Mouse (Mus musculus): ENCODE data around the gene Stim2. TPM values are rescaled to one million over a fixed set of nuclear protein-coding genes. Genes with fewer than 3 reads are reported as not detected.

The Stim2 gene
- polyA plus RNA-seq, 1 experiment from 2014 or later: 31.3 TPM

GRCm38 (mm10) chr5:53996822-53997221 lies 1.5 kb upstream of the Stim2 start:
- H3K27ac ChIP-seq (replicated peaks): no peak overlapping the region
- no peak overlapping the region for H3K4me3 ChIP-seq (replicated peaks)
- H3K27me3 ChIP-seq (replicated peaks): no peaks in the 10 kb centered on the region
- H3K36me3 ChIP-seq: no peaks in the 10 kb centered on the region
- no peak for ATAC-seq (ENCODE audit: low FRiP score)
- H3K9ac ChIP-seq (replicated peaks): no peak overlapping the region
- no peaks in the 10 kb centered on the region for H3K9me3 ChIP-seq (replicated peaks)
- H3K4me2 ChIP-seq: no peak overlapping the region
- WGBS: 95% methylated on average over 6 of the region's 6 CpGs
- peaks cover 35% of the 10 kb centered on the region for H3K4me1 ChIP-seq

- WGBS: under 1% methylated on average over 63 of the region's 76 CpGs
- H3K9me3 ChIP-seq (replicated peaks): no peaks in the 10 kb centered on the region
- H3K4me2 ChIP-seq: peak overlapping the region; percentile 79
- peak overlapping the region; percentile 95 for H3K27ac ChIP-seq (replicated peaks)
- peak overlapping the region; percentile 89 for H3K9ac ChIP-seq (replicated peaks)
- ATAC-seq (ENCODE audit: low FRiP score): peak; percentile 57
- H3K4me1 ChIP-seq: peaks cover 35% of the 10 kb centered on the region
- H3K27me3 ChIP-seq (replicated peaks): no peaks in the 10 kb centered on the region
- peak overlapping the region; percentile 91 for H3K4me3 ChIP-seq (replicated peaks)
- H3K36me3 ChIP-seq: no peaks in the 10 kb centered on the region
These were observed 603 bp downstream of the Stim2 start for GRCm38 (mm10) chr5:53998743-53999460.

- Histone ChIP-seq H3K4me3 (replicated peaks) (peak overlapping the region; percentile 91), H3K27ac (replicated peaks) (peak overlapping the region; percentile 95), H3K27me3 (replicated peaks) (no peaks in the 10 kb centered on the region), H3K9ac (replicated peaks) (peak overlapping the region; percentile 89), H3K9me3 (replicated peaks) (no peaks in the 10 kb centered on the region), H3K4me1 (peaks cover 35% of the 10 kb centered on the region), H3K4me2 (peak overlapping the region; percentile 79), H3K36me3 (no peaks in the 10 kb centered on the region)
- ATAC-seq (ENCODE audit: low FRiP score): no peak
- WGBS: 4% methylated on average over 6 of the region's 6 CpGs
These were observed 1.1 kb downstream of the Stim2 start for GRCm38 (mm10) chr5:53999461-53999770.

GRCm38 (mm10) chr5:53999831-54000230 lies 1.5 kb downstream of the Stim2 start:
- Histone ChIP-seq H3K9me3 (replicated peaks) (no peaks in the 10 kb centered on the region), H3K36me3 (no peaks in the 10 kb centered on the region), H3K27me3 (replicated peaks) (no peaks in the 10 kb centered on the region), H3K4me1 (peaks cover 35% of the 10 kb centered on the region), H3K4me3 (replicated peaks) (peak overlapping the region; percentile 91), H3K9ac (replicated peaks) (peak overlapping the region; percentile 89), H3K4me2 (peak overlapping the region; percentile 79), H3K27ac (replicated peaks) (peak overlapping the region; percentile 95; the same call in 1 of the 2 replicates)
- 2% methylated on average over 2 of the region's 2 CpGs for WGBS
- ATAC-seq (ENCODE audit: low FRiP score): no peak

- Histone ChIP-seq H3K9me3 (replicated peaks) (no peaks in the 10 kb centered on the region), H3K4me2 (peak overlapping the region; percentile 11), H3K4me1 (peaks cover 25% of the 10 kb centered on the region), H3K36me3 (no peaks in the 10 kb centered on the region), H3K27me3 (replicated peaks) (no peaks in the 10 kb centered on the region), H3K4me3 (replicated peaks) (no peak overlapping the region), H3K9ac (replicated peaks) (no peak overlapping the region), H3K27ac (replicated peaks) (no peak overlapping the region)
- no peak for ATAC-seq (ENCODE audit: low FRiP score)
- 68% methylated on average over 5 of the region's 5 CpGs for WGBS
These were observed 2.7 kb downstream of the Stim2 start for GRCm38 (mm10) chr5:54001021-54001420.

GRCm38 (mm10) chr5:54005111-54005864 lies 7.0 kb downstream of the Stim2 start:
- H3K4me1 ChIP-seq: peaks cover 7% of the 10 kb centered on the region
- no peak for ATAC-seq (ENCODE audit: low FRiP score)
- H3K4me2 ChIP-seq: no peak overlapping the region
- H3K36me3 ChIP-seq: no peaks in the 10 kb centered on the region
- no peaks in the 10 kb centered on the region for H3K9me3 ChIP-seq (replicated peaks)
- no peaks in the 10 kb centered on the region for H3K27me3 ChIP-seq (replicated peaks)
- H3K4me3 ChIP-seq (replicated peaks): no peak overlapping the region
- H3K9ac ChIP-seq (replicated peaks): no peak overlapping the region
- 90% methylated on average over 2 of the region's 2 CpGs for WGBS
- no peak overlapping the region for H3K27ac ChIP-seq (replicated peaks)

GRCm38 (mm10) chr5:54005865-54006225 lies 7.5 kb downstream of the Stim2 start:
- WGBS: 44% methylated on average over 6 of the region's 6 CpGs
- no peaks in the 10 kb centered on the region for H3K9me3 ChIP-seq (replicated peaks)
- no peak overlapping the region for H3K9ac ChIP-seq (replicated peaks)
- H3K27me3 ChIP-seq (replicated peaks): no peaks in the 10 kb centered on the region
- peaks cover 4% of the 10 kb centered on the region for H3K4me1 ChIP-seq
- ATAC-seq (ENCODE audit: low FRiP score): no peak
- no peak overlapping the region for H3K4me2 ChIP-seq
- H3K27ac ChIP-seq (replicated peaks): no peak overlapping the region
- H3K36me3 ChIP-seq: no peaks in the 10 kb centered on the region
- no peak overlapping the region for H3K4me3 ChIP-seq (replicated peaks)

GRCm38 (mm10) chr5:54006845-54007244 lies 8.5 kb downstream of the Stim2 start:
- 95% methylated on average over 1 of the region's 1 CpGs for WGBS
- no peak overlapping the region for H3K4me2 ChIP-seq
- no peaks in the 10 kb centered on the region for H3K9me3 ChIP-seq (replicated peaks)
- no peak overlapping the region for H3K27ac ChIP-seq (replicated peaks)
- no peaks in the 10 kb centered on the region for H3K27me3 ChIP-seq (replicated peaks)
- no peaks in the 10 kb centered on the region for H3K4me1 ChIP-seq
- no peaks in the 10 kb centered on the region for H3K36me3 ChIP-seq
- H3K9ac ChIP-seq (replicated peaks): no peak overlapping the region
- no peak overlapping the region for H3K4me3 ChIP-seq (replicated peaks)
- no peak for ATAC-seq (ENCODE audit: low FRiP score)

GRCm38 (mm10) chr5:54007617-54008016 lies 9.3 kb downstream of the Stim2 start:
- Histone ChIP-seq H3K4me3 (replicated peaks) (no peak overlapping the region), H3K9ac (replicated peaks) (no peak overlapping the region), H3K27me3 (replicated peaks) (no peaks in the 10 kb centered on the region), H3K4me2 (no peak overlapping the region), H3K9me3 (replicated peaks) (no peaks in the 10 kb centered on the region), H3K4me1 (no peaks in the 10 kb centered on the region), H3K36me3 (no peaks in the 10 kb centered on the region), H3K27ac (replicated peaks) (no peak overlapping the region)
- WGBS: 88% methylated on average over 6 of the region's 6 CpGs
- ATAC-seq (ENCODE audit: low FRiP score): no peak

GRCm38 (mm10) chr5:54013271-54013670 lies 15.0 kb downstream of the Stim2 start:
- Histone ChIP-seq H3K4me3 (replicated peaks) (no peak overlapping the region), H3K4me1 (no peaks in the 10 kb centered on the region), H3K9me3 (replicated peaks) (no peaks in the 10 kb centered on the region), H3K4me2 (no peak overlapping the region), H3K27me3 (replicated peaks) (no peaks in the 10 kb centered on the region), H3K27ac (replicated peaks) (no peak overlapping the region), H3K36me3 (no peaks in the 10 kb centered on the region), H3K9ac (replicated peaks) (no peak overlapping the region)
- ATAC-seq (ENCODE audit: low FRiP score): no peak
- 72% methylated on average over 1 of the region's 1 CpGs for WGBS

GRCm38 (mm10) chr5:54017143-54017542 lies 18.8 kb downstream of the Stim2 start:
- WGBS: 54% methylated on average over 7 of the region's 7 CpGs
- no peak for ATAC-seq (ENCODE audit: low FRiP score)

GRCm38 (mm10) chr5:54018856-54019255 lies 20.6 kb downstream of the Stim2 start:
- 98% methylated on average over 2 of the region's 2 CpGs for WGBS
- Histone ChIP-seq H3K9ac (replicated peaks) (no peak overlapping the region), H3K9me3 (replicated peaks) (no peaks in the 10 kb centered on the region), H3K4me2 (no peak overlapping the region), H3K4me1 (no peaks in the 10 kb centered on the region), H3K4me3 (replicated peaks) (no peak overlapping the region), H3K36me3 (no peaks in the 10 kb centered on the region), H3K27ac (replicated peaks) (no peak overlapping the region), H3K27me3 (replicated peaks) (no peaks in the 10 kb centered on the region)
- ATAC-seq (ENCODE audit: low FRiP score): no peak

More at GRCm38 (mm10) chr5:54017143-54017542, 18.8 kb downstream of the Stim2 start:
- H3K4me3 ChIP-seq (replicated peaks): no peak overlapping the region
- H3K36me3 ChIP-seq: no peaks in the 10 kb centered on the region
- H3K4me1 ChIP-seq: no peaks in the 10 kb centered on the region
- H3K9ac ChIP-seq (replicated peaks): no peak overlapping the region
- no peak overlapping the region for H3K27ac ChIP-seq (replicated peaks)
- H3K9me3 ChIP-seq (replicated peaks): no peaks in the 10 kb centered on the region
- no peaks in the 10 kb centered on the region for H3K27me3 ChIP-seq (replicated peaks)
- no peak overlapping the region for H3K4me2 ChIP-seq
